In the genomic region with DNA sequence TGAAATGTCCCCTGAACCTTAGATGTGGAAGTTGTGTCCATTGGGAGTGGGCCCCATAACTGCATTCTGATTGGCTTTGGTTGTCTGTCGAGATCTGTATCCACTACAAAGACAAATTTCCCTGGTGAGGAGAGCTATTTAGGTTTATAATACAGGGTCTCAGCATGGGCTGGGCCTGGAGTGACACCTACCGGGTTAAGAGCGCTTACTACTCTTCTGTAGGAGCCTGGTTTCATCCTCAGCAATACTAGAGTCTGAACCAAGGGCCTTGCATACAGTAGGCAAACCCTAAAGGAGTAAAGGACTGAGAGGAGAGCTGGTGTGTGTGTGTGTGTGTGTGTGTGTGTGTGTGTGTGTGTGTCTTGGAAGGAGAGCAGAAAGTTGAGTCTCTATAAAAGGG, we compare ENCODE assay signal across 15 mouse cellular contexts. TPM values are rescaled to one million over a fixed set of nuclear protein-coding genes. Genes with fewer than 3 reads are reported as not detected.
DNase-seq lines count a peak whose midpoint lies in the region; ATAC-seq and TF ChIP-seq lines count a peak whose summit lies in the region.
"Had no signal": no experiment of that assay in that cellular context is flagged by ENCODE, and none has a peak within 500 bp of the region (broad histone marks: within the 10 kb centered on the region; RNA-seq: fewer than 3 reads in every experiment).

No protein-coding gene starts in this region.

- no peaks in the 10 kb centered on the region for H3K9me3 ChIP-seq in hindbrain, embryonic 11.5 days (ENCODE audit: control insufficient read depth, low read length)
- H3K9me3 ChIP-seq in hindbrain, embryonic 12.5 days (replicated peaks) = no peaks in the 10 kb centered on the region
- H3K9me3 ChIP-seq in liver, embryonic 12.5 days (replicated peaks) = no peaks in the 10 kb centered on the region
- no peaks in the 10 kb centered on the region for H3K9me3 ChIP-seq in midbrain, postnatal 0 days (ENCODE audit: low read length)
- H3K9me3 ChIP-seq: heart, embryonic 10.5 days; limb, embryonic 12.5 days had no signal

- no peak for TF ChIP-seq POLR2A in cerebellum, adult 2 months (IDR thresholded peaks at IDR 0.05; ENCODE audit: borderline replicate concordance, insufficient read depth, low read length)

- no peaks in the 10 kb centered on the region for H3K4me1 ChIP-seq in cerebellum, adult 2 months (ENCODE audit: control insufficient read depth, insufficient read depth, low read length)
- no peaks in the 10 kb centered on the region for H3K4me1 ChIP-seq in hindbrain, embryonic 11.5 days (replicated peaks; ENCODE audit: control insufficient read depth, insufficient read depth, low read length)
- no peaks in the 10 kb centered on the region for H3K4me1 ChIP-seq in hindbrain, embryonic 12.5 days
- H3K4me1 ChIP-seq in liver, embryonic 12.5 days = no peaks in the 10 kb centered on the region
- H3K4me1 ChIP-seq in midbrain, postnatal 0 days (ENCODE audit: insufficient read depth, low read length) = no peaks in the 10 kb centered on the region
- H3K4me1 ChIP-seq: limb, embryonic 12.5 days had no signal

- H3K4me3 ChIP-seq in cerebellum, adult 2 months (replicated peaks; ENCODE audit: insufficient read depth, low read depth, low read length) = no peak overlapping the region
- H3K4me3 ChIP-seq in hindbrain, embryonic 11.5 days (ENCODE audit: low read depth, low read length) = no peak overlapping the region
- no peak overlapping the region for H3K4me3 ChIP-seq in hindbrain, embryonic 12.5 days
- H3K4me3 ChIP-seq in liver, embryonic 12.5 days = no peak overlapping the region
- no peak overlapping the region for H3K4me3 ChIP-seq in midbrain, postnatal 0 days (ENCODE audit: low read depth, low read length)
- H3K4me3 ChIP-seq: heart, embryonic 10.5 days; layer of hippocampus, adult 2 months; left cerebral cortex, adult 2 months; limb, embryonic 12.5 days had no signal

- H3K9ac ChIP-seq in hindbrain, embryonic 11.5 days (ENCODE audit: low read depth, low read length) = no peak overlapping the region
- H3K9ac ChIP-seq in hindbrain, embryonic 12.5 days = no peak overlapping the region
- H3K9ac ChIP-seq in liver, embryonic 12.5 days = no peak overlapping the region
- no peak overlapping the region for H3K9ac ChIP-seq in midbrain, postnatal 0 days (replicated peaks; ENCODE audit: low read length, poor library complexity, severe bottlenecking)

- H3K36me3 ChIP-seq in hindbrain, embryonic 11.5 days (ENCODE audit: control insufficient read depth, insufficient read depth, low read length) = peaks cover 10% of the 10 kb centered on the region; the same call in 1 of the 2 replicates
- peaks cover 21% of the 10 kb centered on the region for H3K36me3 ChIP-seq in hindbrain, embryonic 12.5 days
- peaks cover 22% of the 10 kb centered on the region for H3K36me3 ChIP-seq in liver, embryonic 12.5 days
- peaks cover 12% of the 10 kb centered on the region; the same call in 1 of the 2 replicates for H3K36me3 ChIP-seq in midbrain, postnatal 0 days (ENCODE audit: insufficient read depth, low read length)

- ATAC-seq in hindbrain, embryonic 11.5 days (ENCODE audit: low FRiP score) = 0 out of 2 replicates have a peak, but pooled peaks have one; percentile 16
- no peak for ATAC-seq in hindbrain, embryonic 12.5 days (ENCODE audit: low FRiP score)
- 0 out of 2 replicates have a peak, but pooled peaks have one; percentile 8 for ATAC-seq in liver, embryonic 12.5 days
- no peak for ATAC-seq in midbrain, postnatal 0 days (ENCODE audit: low FRiP score)

- 0 out of 2 replicates have a peak, but pooled peaks have one; percentile 4 for TF ChIP-seq CTCF in cerebellum, adult 2 months (IDR thresholded peaks at IDR 0.05; ENCODE audit: borderline replicate concordance, insufficient read depth, low read depth, low read length)
- peak; percentile 44 for TF ChIP-seq CTCF in midbrain, postnatal 0 days (IDR thresholded peaks at IDR 0.05)

- H3K27ac ChIP-seq in cerebellum, adult 2 months (ENCODE audit: insufficient read depth, low read length) = no peak overlapping the region
- H3K27ac ChIP-seq in hindbrain, embryonic 11.5 days (ENCODE audit: low read depth, low read length) = no peak overlapping the region
- no peak overlapping the region for H3K27ac ChIP-seq in hindbrain, embryonic 12.5 days
- no peak overlapping the region for H3K27ac ChIP-seq in liver, embryonic 12.5 days
- H3K27ac ChIP-seq in midbrain, postnatal 0 days (ENCODE audit: low read depth, low read length) = no peak overlapping the region
- H3K27ac ChIP-seq: heart, embryonic 10.5 days; layer of hippocampus, adult 2 months; limb, embryonic 12.5 days; macrophage had no signal

- 44% methylated on average over 3 of the region's 3 CpGs for WGBS in cerebellum, adult 2 months
- 47% methylated on average over 3 of the region's 3 CpGs for WGBS in hindbrain, embryonic 11.5 days
- WGBS in hindbrain, embryonic 12.5 days = 60% methylated on average over 3 of the region's 3 CpGs
- 65% methylated on average over 3 of the region's 3 CpGs for WGBS in liver, embryonic 12.5 days (ENCODE audit: insufficient replicate concordance)
- 50% methylated on average over 3 of the region's 3 CpGs for WGBS in midbrain, postnatal 0 days

- no peak for DNase-seq in cerebellum, adult 2 months
- no peak for DNase-seq in cerebellum, adult 11 months
- DNase-seq in hindbrain, embryonic 11.5 days (ENCODE audit: low spot score) = no peak
- no peak for DNase-seq in liver
- DNase-seq in midbrain, postnatal 0 days (ENCODE audit: low spot score) = peak; percentile 21
- DNase-seq in layer of hippocampus, adult 8-10 months (ENCODE audit: low spot score in 2 of 2) = no peak
- DNase-seq: adrenal gland, adult 8-10 months; cerebellum, adult 9-10 months had no signal

- H3K27me3 ChIP-seq in cerebellum, adult 2 months (ENCODE audit: control insufficient read depth, insufficient read depth, low read length) = no peaks in the 10 kb centered on the region
- H3K27me3 ChIP-seq in hindbrain, embryonic 11.5 days (ENCODE audit: control insufficient read depth, insufficient read depth, low read length) = no peaks in the 10 kb centered on the region
- H3K27me3 ChIP-seq in hindbrain, embryonic 12.5 days = no peaks in the 10 kb centered on the region
- H3K27me3 ChIP-seq in liver, embryonic 12.5 days (replicated peaks) = 0 out of 2 replicates have a peak, but pooled peaks cover 5% of the 10 kb centered on the region
- no peaks in the 10 kb centered on the region for H3K27me3 ChIP-seq in midbrain, postnatal 0 days (ENCODE audit: insufficient read depth, low read length)
- H3K27me3 ChIP-seq: limb, embryonic 12.5 days had no signal

- no peak overlapping the region for H3K4me2 ChIP-seq in hindbrain, embryonic 11.5 days (replicated peaks; ENCODE audit: low read depth, low read length)
- no peak overlapping the region for H3K4me2 ChIP-seq in hindbrain, embryonic 12.5 days (replicated peaks)
- no peak overlapping the region for H3K4me2 ChIP-seq in liver, embryonic 12.5 days
- H3K4me2 ChIP-seq in midbrain, postnatal 0 days (ENCODE audit: low read depth, low read length, poor library complexity, severe bottlenecking) = no peak overlapping the region
- H3K4me2 ChIP-seq: limb, embryonic 12.5 days had no signal

RNA-seq across cellular contexts. Expression of a gene that starts 18.6 kb away (rescaled TPM):
- polyA plus RNA-seq in cerebellum, adult 2 months (2012; rRNA removed) = 31.1 and 33.3 TPM in 2 replicates
- polyA plus RNA-seq in hindbrain, embryonic 11.5 days (2014; fragmentation: Nextera tagmentation; extraction: Ambion mirVana) = 2.7 and 3.8 TPM in 2 replicates
- polyA plus RNA-seq in hindbrain, embryonic 12.5 days (2016; fragmentation: Nextera tagmentation; extraction: Ambion mirVana) = 2.3 and 2.4 TPM in 2 replicates
- polyA plus RNA-seq in liver, embryonic 12.5 days (2016; fragmentation: Nextera tagmentation; extraction: Ambion mirVana) = 0.67 and 0.68 TPM in 2 replicates
- 38.7 and 39.8 TPM in 2 replicates for total RNA-seq in midbrain, postnatal 0 days (2014; rRNA removed)
- 2.5 and 2.7 TPM in 2 replicates for polyA plus RNA-seq in midbrain, postnatal 0 days (2015; fragmentation: Nextera tagmentation; extraction: Ambion mirVana)
- 10 to 100 TPM; 59.8 to 75.9 (median 66.7) TPM for total RNA-seq in layer of hippocampus, adult 8-10 months (2022)

RNA-seq across cellular contexts. Expression of a gene that starts 28.6 kb away (rescaled TPM):
- polyA plus RNA-seq in cerebellum, adult 2 months (2012; rRNA removed) = 174 and 191 TPM in 2 replicates
- polyA plus RNA-seq in hindbrain, embryonic 11.5 days (2014; fragmentation: Nextera tagmentation; extraction: Ambion mirVana) = 95.4 and 96.4 TPM in 2 replicates
- 131 and 135 TPM in 2 replicates for polyA plus RNA-seq in hindbrain, embryonic 12.5 days (2016; fragmentation: Nextera tagmentation; extraction: Ambion mirVana)
- polyA plus RNA-seq in liver, embryonic 12.5 days (2016; fragmentation: Nextera tagmentation; extraction: Ambion mirVana) = 22.8 and 25.2 TPM in 2 replicates
- 80.5 and 106 TPM in 2 replicates for total RNA-seq in midbrain, postnatal 0 days (2014; rRNA removed)
- 66.5 and 73.4 TPM in 2 replicates for polyA plus RNA-seq in midbrain, postnatal 0 days (2015; fragmentation: Nextera tagmentation; extraction: Ambion mirVana)
- total RNA-seq in layer of hippocampus, adult 8-10 months (2022) = 100 to 1,000 TPM; 230 to 304 (median 242) TPM

Comparison
In these comparisons a context has a peak if more than half of its experiments do, and no peak if none do; other contexts are left out.
1. ATAC-seq: peak in hindbrain, embryonic 11.5 days (single experiment) and liver, embryonic 12.5 days (single experiment); none in hindbrain, embryonic 12.5 days (single experiment) and midbrain, postnatal 0 days (single experiment).